In the genomic region with DNA sequence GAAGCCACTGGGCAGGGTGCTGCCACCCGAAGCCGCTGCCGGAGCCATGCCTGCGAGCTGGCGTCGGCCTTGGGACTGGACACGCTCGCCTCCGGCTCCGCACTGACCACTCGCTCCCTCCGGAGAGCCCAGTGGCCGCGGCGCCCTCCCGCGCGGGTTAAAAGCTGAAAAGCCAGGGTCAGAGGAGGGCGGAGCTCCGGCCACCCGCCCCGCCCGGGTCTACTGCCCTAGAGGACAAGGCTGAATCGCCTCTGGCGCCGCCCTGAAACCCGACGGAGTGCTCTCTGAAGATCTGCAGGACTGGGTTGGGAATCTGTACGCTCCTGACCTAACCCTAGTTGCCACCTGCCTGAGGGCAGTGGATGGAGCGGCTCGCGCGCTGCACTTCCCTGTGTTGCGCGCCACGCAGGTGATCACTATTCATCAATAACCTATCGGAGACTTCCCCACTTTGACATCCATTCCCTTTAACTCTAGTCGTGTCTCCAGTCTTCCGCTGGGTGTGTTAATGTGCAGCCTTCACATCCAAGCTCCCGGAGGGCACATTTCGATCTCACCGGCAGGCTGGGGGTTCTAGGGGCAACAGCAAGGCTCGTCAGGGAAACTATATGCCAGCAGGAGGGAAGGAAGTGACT, we compare ENCODE assay signal across 8 mouse cellular contexts. TPM values are rescaled to one million over a fixed set of nuclear protein-coding genes. Genes with fewer than 3 reads are reported as not detected.
DNase-seq lines count a peak whose midpoint lies in the region; ATAC-seq lines count a peak whose summit lies in the region.

Mal (minus strand) TSS at position 610 of the 635 bp plus-strand sequence.

- no peak within 1 kb of the TSS for H3K27ac ChIP-seq in intestine, embryonic 15.5 days
- no peak within 1 kb of the TSS for H3K27ac ChIP-seq in stomach, embryonic 14.5 days (ENCODE audit: low read length)

- H3K4me2 ChIP-seq in intestine, embryonic 15.5 days (replicated peaks), result peak within 1 kb of the TSS; percentile 88
- H3K4me2 ChIP-seq in stomach, embryonic 14.5 days (replicated peaks; ENCODE audit: low read depth, low read length), result peak within 1 kb of the TSS; percentile 61

- intact Hi-C loops in gastrocnemius, postnatal 14 days (cut with DNase I; ENCODE audit: low total_unique reads), result no loop called here

- peaks cover 8% of the 10 kb centered on the region for H3K4me1 ChIP-seq in intestine, embryonic 15.5 days (replicated peaks)
- H3K4me1 ChIP-seq in stomach, embryonic 14.5 days (ENCODE audit: control insufficient read depth, insufficient read depth, low read length), result peaks cover 4% of the 10 kb centered on the region

- ATAC-seq in intestine, embryonic 15.5 days, result 0 out of 2 replicates have a peak, but pooled peaks have one; percentile 20
- ATAC-seq in stomach, embryonic 14.5 days (ENCODE audit: insufficient number of reproducible peaks, insufficient read depth, low FRiP score, low read depth), result no peak
- no peak for ATAC-seq in activated CD4-positive, CD25-positive, alpha-beta regulatory T cell, adult 4 months

- H3K4me3 ChIP-seq in intestine, embryonic 15.5 days (replicated peaks), result peak within 1 kb of the TSS; percentile 42
- peak within 1 kb of the TSS; percentile 35 for H3K4me3 ChIP-seq in stomach, embryonic 14.5 days (ENCODE audit: low read depth, low read length)

- H3K27me3 ChIP-seq in intestine, embryonic 15.5 days (replicated peaks), result peaks cover 50% of the 10 kb centered on the region
- peaks cover 31% of the 10 kb centered on the region for H3K27me3 ChIP-seq in stomach, embryonic 14.5 days (ENCODE audit: control insufficient read depth, insufficient read depth, low read length)

- H3K9me3 ChIP-seq in intestine, embryonic 15.5 days, result no peaks in the 10 kb centered on the region
- H3K9me3 ChIP-seq in stomach, embryonic 14.5 days (ENCODE audit: control insufficient read depth, low read depth, low read length), result no peaks in the 10 kb centered on the region

- H3K9ac ChIP-seq in intestine, embryonic 15.5 days, result peak within 1 kb of the TSS; percentile 20; the same call in 1 of the 2 replicates
- H3K9ac ChIP-seq in stomach, embryonic 14.5 days (replicated peaks; ENCODE audit: low read depth, low read length), result no peak within 1 kb of the TSS; the same call in 1 of the 2 replicates

- under 1% methylated on average over 43 of the region's 43 CpGs for WGBS in intestine, embryonic 15.5 days
- WGBS in stomach, embryonic 14.5 days, result under 1% methylated on average over 43 of the region's 43 CpGs

- DNase-seq in ZHBTc4 (ENCODE audit: low read depth, low spot score), result peak; percentile 25
- peak; percentile 12 for DNase-seq in cerebellum, adult 9-10 months
- peak; percentile 27 for DNase-seq in gastrocnemius, postnatal 14 days
- DNase-seq in left cerebral cortex, adult 8-10 months (ENCODE audit: low spot score in 2 of 2), result peak; percentile 28 to 44
- peak; percentile 78 for DNase-seq in lung, postnatal 36 days

- H3K36me3 ChIP-seq in intestine, embryonic 15.5 days, result no peaks in the 10 kb centered on the region
- H3K36me3 ChIP-seq in stomach, embryonic 14.5 days (ENCODE audit: control insufficient read depth, insufficient read depth, low read length), result no peaks in the 10 kb centered on the region

RNA-seq across cellular contexts. Expression of gene Mal, which starts in this region (rescaled TPM):
- total RNA-seq in gastrocnemius, postnatal 14 days (2021), result 10 to 100 TPM in 1 of 2 experiments, 1 to 10 TPM in 1; 4.1 to 25.9 TPM
- 0.93 and 1.5 TPM in 2 replicates for polyA plus RNA-seq in intestine, embryonic 15.5 days (2015; fragmentation: Nextera tagmentation; extraction: Ambion mirVana)
- 100 to 1,000 TPM in 1 of 4 experiments, 10 to 100 TPM in 3; 89.6 to 103 (median 94.7) TPM for total RNA-seq in left cerebral cortex, adult 8-10 months (2022)
- 7.0 and 10.4 TPM in 2 replicates for polyA plus RNA-seq in stomach, embryonic 14.5 days (2014; fragmentation: Nextera tagmentation; extraction: Ambion mirVana)
- not detected for polyA plus RNA-seq in activated CD4-positive, CD25-positive, alpha-beta regulatory T cell, adult 4 months (2017; shearing (Covaris generic))

Comparison
In these comparisons a context has a peak if more than half of its experiments do, and no peak if none do; other contexts are left out.
1. DNase-seq: peak in every context shown above with its lines; median percentile 78 in lung, postnatal 36 days; 36 in left cerebral cortex, adult 8-10 months; 27 in gastrocnemius, postnatal 14 days; 25 in ZHBTc4; 12 in cerebellum, adult 9-10 months.